Mouse (Mus musculus): Measurements from ENCODE around the gene Islr2. TPM values are rescaled to one million over a fixed set of nuclear protein-coding genes. Genes with fewer than 3 reads are reported as not detected.

Islr2 gene
- polyA plus RNA-seq, 1 experiment from 2014 or later: 0.43 TPM

GRCm38 (mm10) chr9:58194222-58194621 lies 9.9 kb downstream of the Islr2 start:
- Histone ChIP-seq H3K9me3 (ENCODE audit: control insufficient read depth, low read length) (no peaks in the 10 kb centered on the region), H3K4me1 (replicated peaks; ENCODE audit: control insufficient read depth, insufficient read depth, low read length) (peaks cover 8% of the 10 kb centered on the region), H3K4me3 (ENCODE audit: low read depth, low read length) (no peak overlapping the region), H3K27me3 (replicated peaks; ENCODE audit: control insufficient read depth, insufficient read depth, low read length) (peaks cover 58% of the 10 kb centered on the region), H3K36me3 (ENCODE audit: control insufficient read depth, insufficient read depth, low read length) (no peaks in the 10 kb centered on the region), H3K9ac (ENCODE audit: low read depth, low read length) (no peak overlapping the region), H3K27ac (ENCODE audit: low read depth, low read length) (no peak overlapping the region), H3K4me2 (no peak overlapping the region)
- WGBS: 58% methylated on average over 9 of the region's 9 CpGs
- ATAC-seq (replicated peaks; ENCODE audit: low FRiP score) (no peak), DNase-seq (ENCODE audit: low spot score) (no peak)

GRCm38 (mm10) chr9:58184456-58184855 lies 19.7 kb downstream of the Islr2 start:
- Histone ChIP-seq H3K36me3 (ENCODE audit: control insufficient read depth, insufficient read depth, low read length) (no peaks in the 10 kb centered on the region), H3K4me3 (ENCODE audit: low read depth, low read length) (no peak overlapping the region), H3K27me3 (replicated peaks; ENCODE audit: control insufficient read depth, insufficient read depth, low read length) (no peaks in the 10 kb centered on the region; the same call in 1 of the 2 replicates), H3K4me2 (no peak overlapping the region), H3K27ac (ENCODE audit: low read depth, low read length) (no peak overlapping the region), H3K9ac (ENCODE audit: low read depth, low read length) (no peak overlapping the region), H3K4me1 (replicated peaks; ENCODE audit: control insufficient read depth, insufficient read depth, low read length) (no peaks in the 10 kb centered on the region), H3K9me3 (ENCODE audit: control insufficient read depth, low read length) (no peaks in the 10 kb centered on the region)
- ATAC-seq (replicated peaks; ENCODE audit: low FRiP score): no peak
- 76% methylated on average over 6 of the region's 6 CpGs for WGBS
- no peak for DNase-seq (ENCODE audit: low spot score)

DNA sequence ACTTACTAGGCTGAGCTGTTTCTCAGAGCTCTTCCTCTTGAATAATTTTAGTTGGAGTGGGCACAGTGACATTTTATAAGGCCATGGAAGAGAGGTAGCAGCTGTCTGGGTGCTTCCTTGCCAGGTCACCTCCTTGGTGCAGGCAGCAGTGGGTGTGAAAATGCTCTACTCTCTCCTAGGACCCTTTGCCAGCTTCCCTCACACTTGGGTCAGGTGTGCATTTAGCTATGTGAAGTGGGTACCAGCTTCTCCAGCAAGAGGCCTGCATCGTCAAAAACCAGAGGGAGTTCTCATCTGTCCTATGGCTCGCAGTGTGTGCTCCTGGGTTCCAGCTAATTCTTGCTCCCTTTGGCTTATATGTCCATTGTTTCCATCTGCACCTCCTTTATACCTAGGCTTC lies 24.7 kb downstream of the Islr2 start:
- Histone ChIP-seq H3K27me3 (replicated peaks; ENCODE audit: control insufficient read depth, insufficient read depth, low read length) (0 out of 2 replicates have a peak, but pooled peaks cover 3% of the 10 kb centered on the region), H3K4me2 (no peak overlapping the region), H3K4me3 (ENCODE audit: low read depth, low read length) (no peak overlapping the region), H3K4me1 (replicated peaks; ENCODE audit: control insufficient read depth, insufficient read depth, low read length) (no peaks in the 10 kb centered on the region), H3K27ac (ENCODE audit: low read depth, low read length) (no peak overlapping the region), H3K36me3 (ENCODE audit: control insufficient read depth, insufficient read depth, low read length) (no peaks in the 10 kb centered on the region), H3K9ac (ENCODE audit: low read depth, low read length) (no peak overlapping the region), H3K9me3 (ENCODE audit: control insufficient read depth, low read length) (no peaks in the 10 kb centered on the region)
- DNase-seq (ENCODE audit: low spot score) (no peak), ATAC-seq (replicated peaks; ENCODE audit: low FRiP score) (no peak)
- 80% methylated on average over 2 of the region's 2 CpGs for WGBS

GRCm38 (mm10) chr9:58177165-58177564 lies 27.0 kb downstream of the Islr2 start:
- H3K4me1 ChIP-seq (replicated peaks; ENCODE audit: control insufficient read depth, insufficient read depth, low read length): no peaks in the 10 kb centered on the region
- DNase-seq (ENCODE audit: low spot score) (no peak), ATAC-seq (replicated peaks; ENCODE audit: low FRiP score) (no peak)
- WGBS: 75% methylated on average over 4 of the region's 4 CpGs
- 0 out of 2 replicates have a peak, but pooled peaks cover 3% of the 10 kb centered on the region for H3K27me3 ChIP-seq (replicated peaks; ENCODE audit: control insufficient read depth, insufficient read depth, low read length)
- H3K9me3 ChIP-seq (ENCODE audit: control insufficient read depth, low read length): no peaks in the 10 kb centered on the region
- no peak overlapping the region for H3K9ac ChIP-seq (ENCODE audit: low read depth, low read length)
- H3K36me3 ChIP-seq (ENCODE audit: control insufficient read depth, insufficient read depth, low read length): no peaks in the 10 kb centered on the region
- no peak overlapping the region for H3K27ac ChIP-seq (ENCODE audit: low read depth, low read length)
- H3K4me2 ChIP-seq: no peak overlapping the region
- no peak overlapping the region for H3K4me3 ChIP-seq (ENCODE audit: low read depth, low read length)

DNA sequence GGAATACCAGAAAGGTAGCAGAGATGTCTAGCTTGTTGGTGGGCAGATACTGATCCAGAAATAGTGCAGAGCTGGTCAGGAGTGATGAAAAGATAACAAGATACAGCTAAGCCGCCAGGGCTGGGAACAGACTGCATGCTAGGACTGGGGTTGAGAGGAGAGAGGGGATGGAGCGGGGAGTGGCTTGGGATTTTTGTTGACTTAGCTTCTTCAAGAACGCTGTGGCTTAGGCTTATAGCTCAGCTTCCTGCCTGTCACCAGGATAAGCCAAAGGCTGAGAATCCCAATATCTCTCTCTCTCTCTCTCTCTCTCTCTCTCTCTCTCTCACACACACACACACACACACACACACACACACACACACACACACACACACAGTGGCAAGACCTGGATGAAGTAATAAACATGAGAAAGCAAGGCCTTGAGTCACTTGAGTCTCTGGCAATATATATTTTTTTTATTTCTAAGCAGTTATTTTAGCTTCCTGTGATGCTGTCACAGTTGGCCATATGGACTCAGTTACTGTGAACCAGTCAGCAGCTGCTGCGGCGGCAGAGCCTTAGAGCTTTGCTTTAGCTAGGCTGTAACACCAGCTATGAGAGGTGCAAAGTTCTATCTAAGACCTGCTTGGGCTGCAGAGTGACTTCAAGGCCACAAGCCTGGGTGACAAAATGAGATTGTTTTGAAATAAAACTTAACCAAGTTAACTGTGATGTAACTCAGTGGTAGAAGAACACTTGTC lies 28.2 kb downstream of the Islr2 start:
- 47% methylated on average over 5 of the region's 5 CpGs for WGBS

GRCm38 (mm10) chr9:58174818-58175251 lies 29.3 kb downstream of the Islr2 start:
- Histone ChIP-seq H3K4me3 (ENCODE audit: low read depth, low read length) (no peak overlapping the region), H3K4me1 (replicated peaks; ENCODE audit: control insufficient read depth, insufficient read depth, low read length) (no peaks in the 10 kb centered on the region), H3K27ac (ENCODE audit: low read depth, low read length) (no peak overlapping the region), H3K9me3 (ENCODE audit: control insufficient read depth, low read length) (no peaks in the 10 kb centered on the region), H3K9ac (ENCODE audit: low read depth, low read length) (no peak overlapping the region), H3K36me3 (ENCODE audit: control insufficient read depth, insufficient read depth, low read length) (no peaks in the 10 kb centered on the region), H3K27me3 (replicated peaks; ENCODE audit: control insufficient read depth, insufficient read depth, low read length) (0 out of 2 replicates have a peak, but pooled peaks cover 3% of the 10 kb centered on the region), H3K4me2 (no peak overlapping the region)
- WGBS: 40% methylated on average over 5 of the region's 5 CpGs
- ATAC-seq (replicated peaks; ENCODE audit: low FRiP score) (no peak), DNase-seq (ENCODE audit: low spot score) (no peak)

More for the DNA sequence above, 28.2 kb downstream of the Islr2 start:
- ATAC-seq (replicated peaks; ENCODE audit: low FRiP score) (no peak), DNase-seq (ENCODE audit: low spot score) (no peak)
- H3K36me3 ChIP-seq (ENCODE audit: control insufficient read depth, insufficient read depth, low read length): no peaks in the 10 kb centered on the region
- H3K27me3 ChIP-seq (replicated peaks; ENCODE audit: control insufficient read depth, insufficient read depth, low read length): 0 out of 2 replicates have a peak, but pooled peaks cover 3% of the 10 kb centered on the region
- no peaks in the 10 kb centered on the region for H3K4me1 ChIP-seq (replicated peaks; ENCODE audit: control insufficient read depth, insufficient read depth, low read length)
- H3K9ac ChIP-seq (ENCODE audit: low read depth, low read length): no peak overlapping the region
- H3K4me3 ChIP-seq (ENCODE audit: low read depth, low read length): no peak overlapping the region
- no peak overlapping the region for H3K4me2 ChIP-seq
- no peak overlapping the region for H3K27ac ChIP-seq (ENCODE audit: low read depth, low read length)
- no peaks in the 10 kb centered on the region for H3K9me3 ChIP-seq (ENCODE audit: control insufficient read depth, low read length)

GRCm38 (mm10) chr9:58172863-58173262 lies 31.3 kb downstream of the Islr2 start:
- Histone ChIP-seq H3K36me3 (ENCODE audit: control insufficient read depth, insufficient read depth, low read length) (no peaks in the 10 kb centered on the region), H3K27ac (ENCODE audit: low read depth, low read length) (no peak overlapping the region), H3K9me3 (ENCODE audit: control insufficient read depth, low read length) (no peaks in the 10 kb centered on the region), H3K4me2 (no peak overlapping the region), H3K4me3 (ENCODE audit: low read depth, low read length) (no peak overlapping the region), H3K4me1 (replicated peaks; ENCODE audit: control insufficient read depth, insufficient read depth, low read length) (no peaks in the 10 kb centered on the region), H3K27me3 (replicated peaks; ENCODE audit: control insufficient read depth, insufficient read depth, low read length) (0 out of 2 replicates have a peak, but pooled peaks cover 3% of the 10 kb centered on the region), H3K9ac (ENCODE audit: low read depth, low read length) (no peak overlapping the region)
- 59% methylated on average over 2 of the region's 2 CpGs for WGBS
- ATAC-seq (replicated peaks; ENCODE audit: low FRiP score) (no peak), DNase-seq (ENCODE audit: low spot score) (no peak)

DNA sequence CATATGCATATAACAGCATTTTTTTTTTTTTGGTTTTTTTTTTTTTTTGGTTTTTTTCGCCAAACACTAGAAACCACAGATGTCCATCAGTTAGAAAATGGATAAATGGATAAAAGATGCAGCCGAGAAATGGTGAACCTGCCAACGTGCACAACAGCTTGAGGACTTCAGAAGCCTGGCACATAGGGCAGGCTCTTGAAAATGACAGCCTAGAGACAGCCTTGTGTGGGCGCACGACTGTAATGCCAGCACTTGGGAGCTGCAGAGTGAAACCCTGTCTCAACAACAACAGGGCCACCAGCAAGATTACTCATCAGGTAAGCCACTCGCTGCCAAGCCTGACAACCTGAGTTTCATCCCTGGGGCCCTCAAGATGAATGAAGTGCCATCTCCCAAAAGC lies 34.7 kb downstream of the Islr2 start:
- ATAC-seq (replicated peaks; ENCODE audit: low FRiP score) (no peak), DNase-seq (ENCODE audit: low spot score) (no peak)
- Histone ChIP-seq H3K4me3 (ENCODE audit: low read depth, low read length) (no peak overlapping the region), H3K9me3 (ENCODE audit: control insufficient read depth, low read length) (no peaks in the 10 kb centered on the region), H3K27me3 (replicated peaks; ENCODE audit: control insufficient read depth, insufficient read depth, low read length) (no peaks in the 10 kb centered on the region), H3K27ac (ENCODE audit: low read depth, low read length) (no peak overlapping the region), H3K4me1 (replicated peaks; ENCODE audit: control insufficient read depth, insufficient read depth, low read length) (no peaks in the 10 kb centered on the region), H3K4me2 (no peak overlapping the region), H3K9ac (ENCODE audit: low read depth, low read length) (no peak overlapping the region), H3K36me3 (ENCODE audit: control insufficient read depth, insufficient read depth, low read length) (no peaks in the 10 kb centered on the region)
- WGBS: 78% methylated on average over 6 of the region's 6 CpGs

- Histone ChIP-seq H3K4me3 (ENCODE audit: low read depth, low read length) (no peak overlapping the region), H3K4me1 (replicated peaks; ENCODE audit: control insufficient read depth, insufficient read depth, low read length) (no peaks in the 10 kb centered on the region), H3K36me3 (ENCODE audit: control insufficient read depth, insufficient read depth, low read length) (no peaks in the 10 kb centered on the region), H3K9me3 (ENCODE audit: control insufficient read depth, low read length) (no peaks in the 10 kb centered on the region), H3K27ac (ENCODE audit: low read depth, low read length) (no peak overlapping the region), H3K4me2 (no peak overlapping the region), H3K27me3 (replicated peaks; ENCODE audit: control insufficient read depth, insufficient read depth, low read length) (no peaks in the 10 kb centered on the region), H3K9ac (ENCODE audit: low read depth, low read length) (no peak overlapping the region)
- DNase-seq (ENCODE audit: low spot score) (no peak), ATAC-seq (replicated peaks; ENCODE audit: low FRiP score) (no peak)
- WGBS: 82% methylated on average over 3 of the region's 3 CpGs
Measured at GRCm38 (mm10) chr9:58168880-58169279, 35.2 kb downstream of the Islr2 start.
